Mouse (Mus musculus): ENCODE data around the gene Hyal2.

- no peak for TF ChIP-seq CTCF (IDR thresholded peaks at IDR 0.05; ENCODE audit: borderline replicate concordance, control insufficient read depth, extremely low read depth, insufficient read depth, low read length, poor library complexity)
- TF ChIP-seq POLR2A (IDR thresholded peaks at IDR 0.05; ENCODE audit: control insufficient read depth, extremely low read depth, insufficient read depth, low read length, poor library complexity), result no peak
These were observed 24.4 kb upstream of the Hyal2 start for GRCm38 (mm10) chr9:107543299-107543698.

Measured in thymus, adult 2 months (tissue).